Mouse (Mus musculus) lung, adult 2 months (tissue): Measurements from ENCODE around the gene Cript.
"Not testable (repeated sequence)": the region's sequence is repeated elsewhere in the genome, so short reads cannot be mapped to it uniquely, and the experiment has no call there.

Source experiments
- CTCF ChIP-seq: fragments of 200-500 bp; IDR thresholded peaks from 2 replicates; pipeline ENCODE4 v1.5.1; 2011; ENCODE audit warnings: mild to moderate bottlenecking, low read length, control low read depth; ENCODE audit not compliant: insufficient read depth
- POLR2A ChIP-seq: fragments of 200-500 bp; IDR thresholded peaks from 2 replicates; pipeline ENCODE4 v1.6.1; 2011; ENCODE audit warnings: low read depth, mild to moderate bottlenecking, control low read depth, low read length, borderline replicate concordance; ENCODE audit errors: extremely low read depth

- TF ChIP-seq CTCF, POLR2A: not testable (repeated sequence)
Measured at GRCm38 (mm10) chr17:87072183-87072582, 46.8 kb downstream of the Cript start.
